Mouse (Mus musculus): Measurements from ENCODE around the gene Hephl1. TPM values are rescaled to one million over a fixed set of nuclear protein-coding genes. Genes with fewer than 3 reads are reported as not detected.

Gene Hephl1
- polyA plus RNA-seq, 1 experiment from 2014 or later = not detected

DNA sequence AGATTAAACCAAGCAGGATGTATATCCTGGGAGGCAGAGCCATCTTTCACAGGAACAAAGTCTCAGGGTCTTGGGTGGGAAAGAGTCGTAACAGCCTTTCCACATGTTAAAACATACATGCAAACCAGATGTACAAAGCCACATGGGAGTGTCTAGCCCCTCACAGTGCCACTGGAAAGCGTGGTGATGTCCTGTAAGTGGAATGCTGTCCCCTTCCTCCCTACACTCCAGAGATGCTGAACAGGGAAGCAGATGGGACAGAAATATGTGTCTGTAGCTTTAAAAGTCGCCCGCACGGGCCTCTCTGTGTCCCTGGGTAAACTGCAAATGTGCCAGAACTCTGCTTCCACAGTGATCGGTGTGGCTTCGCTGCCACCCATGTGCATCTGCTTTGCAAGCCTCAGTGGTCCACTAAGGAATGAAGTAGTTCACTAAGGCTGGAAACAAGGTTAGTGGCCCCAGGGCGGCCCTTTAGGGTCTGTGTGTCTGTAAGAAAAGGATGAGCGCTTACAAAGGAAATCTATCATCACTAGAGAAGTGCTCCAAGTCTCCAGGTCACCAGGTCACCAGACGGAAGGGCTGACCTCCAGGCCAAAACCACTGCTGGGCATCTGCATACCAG is 108.1 kb downstream of the Hephl1 start:
- Histone ChIP-seq H3K9me3 (no peaks in the 10 kb centered on the region), H3K36me3 (peaks cover 58% of the 10 kb centered on the region), H3K4me3 (no peak overlapping the region), H3K4me2 (peak overlapping the region; percentile 18), H3K9ac (0 out of 2 replicates have a peak overlapping the region, but pooled peaks have one; percentile 13), H3K27me3 (no peaks in the 10 kb centered on the region), H3K27ac (replicated peaks) (peak overlapping the region; percentile 14; the same call in 1 of the 2 replicates), H3K4me1 (replicated peaks) (peaks cover 18% of the 10 kb centered on the region)
- 16% methylated on average over 10 of the region's 10 CpGs for WGBS
- ATAC-seq (ENCODE audit: low read depth) = 0 out of 2 replicates have a peak, but pooled peaks have one; percentile 25

- ATAC-seq (ENCODE audit: low read depth) = 0 out of 2 replicates have a peak, but pooled peaks have one; percentile 19
- WGBS = 11% methylated on average over 6 of the region's 6 CpGs
- Histone ChIP-seq H3K27ac (replicated peaks) (peak overlapping the region; percentile 14; the same call in 1 of the 2 replicates), H3K9ac (0 out of 2 replicates have a peak overlapping the region, but pooled peaks have one; percentile 13), H3K9me3 (no peaks in the 10 kb centered on the region), H3K4me1 (replicated peaks) (peaks cover 18% of the 10 kb centered on the region), H3K4me2 (no peak overlapping the region), H3K27me3 (no peaks in the 10 kb centered on the region), H3K36me3 (peaks cover 51% of the 10 kb centered on the region), H3K4me3 (no peak overlapping the region)
These were observed 108.8 kb downstream of the Hephl1 start for GRCm38 (mm10) chr9:15002995-15003613.

Other genes with a start within 250 kb of the Hephl1 start
- not detected in 2 replicates for gene Izumo1r, start 208.2 kb downstream of the Hephl1 start, polyA plus RNA-seq (2015; fragmentation: Nextera tagmentation; extraction: Ambion mirVana)
- gene Panx1, start 66.6 kb downstream of the Hephl1 start, polyA plus RNA-seq (2015; fragmentation: Nextera tagmentation; extraction: Ambion mirVana) = 139 and 157 TPM in 2 replicates
- 16.4 and 19.7 TPM in 2 replicates for gene Vstm5, start 126.9 kb upstream of the Hephl1 start, polyA plus RNA-seq (2015; fragmentation: Nextera tagmentation; extraction: Ambion mirVana)
- gene Med17, start 167.8 kb upstream of the Hephl1 start, polyA plus RNA-seq (2015; fragmentation: Nextera tagmentation; extraction: Ambion mirVana) = 37.9 and 41.0 TPM in 2 replicates
- gene Taf1d, start 194.1 kb upstream of the Hephl1 start, polyA plus RNA-seq (2015; fragmentation: Nextera tagmentation; extraction: Ambion mirVana) = 50.8 and 53.0 TPM in 2 replicates
- 13.8 and 14.2 TPM in 2 replicates for gene 4931406C07Rik, start 194.3 kb upstream of the Hephl1 start, polyA plus RNA-seq (2015; fragmentation: Nextera tagmentation; extraction: Ambion mirVana)
- gene Cep295, start 245.7 kb upstream of the Hephl1 start, polyA plus RNA-seq (2015; fragmentation: Nextera tagmentation; extraction: Ambion mirVana) = 13.7 and 13.9 TPM in 2 replicates